Mouse (Mus musculus) liver, adult 2 months (tissue): ENCODE data around the gene Gm20431.

Experiments used
- CTCF ChIP-seq: fragments of 200-500 bp; IDR thresholded peaks from 2 replicates; pipeline ENCODE4 v1.5.1; 2011; ENCODE audit warnings: low read depth, low read length, control low read depth
- POLR2A ChIP-seq: fragments of 200-500 bp; IDR thresholded peaks from 2 replicates; pipeline ENCODE4 v1.6.1; 2011; ENCODE audit warnings: low read length, control low read depth; ENCODE audit not compliant: insufficient read depth; ENCODE audit errors: extremely low read depth

- TF ChIP-seq CTCF (no peak), POLR2A (no peak)
Measured at GRCm38 (mm10) chr2:167599195-167599594, 62.1 kb downstream of the Gm20431 start.
